Mouse (Mus musculus) kidney, adult 8-10 months (tissue): ENCODE measurements at regions not wholly inside any gene's neighbourhood (a gene's known extent, or its start where the extent isn't known, plus 50 kb on each side); places are given as distances from the start of the nearest gene placed in this dataset.

ENCODE experiments used
- DNase-seq, 2 experiments: peaks; one replicate each; pipeline ENCODE4 v3.0.0; 2022

- DNase-seq: no peak
Measured at GRCm38 (mm10) chr19:14347026-14347425, 250.8 kb downstream of the Tle4 start.

GRCm38 (mm10) chr19:14347429-14347828 lies 250.4 kb downstream of the Tle4 start:
- no peak for DNase-seq

GRCm38 (mm10) chr19:14349753-14350152 lies 248.1 kb downstream of the Tle4 start:
- no peak for DNase-seq

- no peak for DNase-seq
Measured at GRCm38 (mm10) chr19:14351728-14352340, 246.0 kb downstream of the Tle4 start.

GRCm38 (mm10) chr19:14352551-14352950 lies 245.3 kb downstream of the Tle4 start:
- no peak for DNase-seq

- DNase-seq: no peak
Measured at GRCm38 (mm10) chr19:14353151-14353550, 244.7 kb downstream of the Tle4 start.

- no peak for DNase-seq
Measured at GRCm38 (mm10) chr19:14355128-14355527, 242.7 kb downstream of the Tle4 start.

- no peak for DNase-seq
Measured at GRCm38 (mm10) chr19:14355946-14356345, 241.9 kb downstream of the Tle4 start.

- no peak for DNase-seq
Measured at GRCm38 (mm10) chr19:14360611-14361010, 237.2 kb downstream of the Tle4 start.

- no peak for DNase-seq
Measured at GRCm38 (mm10) chr19:14369098-14369604, 228.7 kb downstream of the Tle4 start.

- no peak for DNase-seq
Measured at GRCm38 (mm10) chr19:14371360-14371759, 226.5 kb downstream of the Tle4 start.

GRCm38 (mm10) chr19:14373996-14374395 lies 223.9 kb downstream of the Tle4 start:
- DNase-seq: no peak

GRCm38 (mm10) chr19:14380898-14381297 lies 217.0 kb downstream of the Tle4 start:
- DNase-seq: no peak

GRCm38 (mm10) chr19:14387796-14388195 lies 210.1 kb downstream of the Tle4 start:
- no peak for DNase-seq

GRCm38 (mm10) chr19:14388539-14388938 lies 209.3 kb downstream of the Tle4 start:
- no peak for DNase-seq

- no peak for DNase-seq
Measured at GRCm38 (mm10) chr19:14389881-14390837, 207.7 kb downstream of the Tle4 start.

GRCm38 (mm10) chr19:14390914-14391313 lies 206.9 kb downstream of the Tle4 start:
- no peak for DNase-seq
